Comparison of ENCODE assay signal across 19 mouse cellular contexts in genomic region chr17:47847985-47848384, GRCm38 (mm10). TPM values are rescaled to one million over a fixed set of nuclear protein-coding genes. Genes with fewer than 3 reads are reported as not detected.
DNase-seq lines count a peak whose midpoint lies in the region; ATAC-seq and TF ChIP-seq lines count a peak whose summit lies in the region.
"Had no signal": no experiment of that assay in that cellular context is flagged by ENCODE, and none has a peak within 500 bp of the region (broad histone marks: within the 10 kb centered on the region; RNA-seq: fewer than 3 reads in every experiment).

No protein-coding gene starts in this region.

- no peaks in the 10 kb centered on the region for H3K9me3 ChIP-seq in kidney, embryonic 15.5 days (replicated peaks)
- no peaks in the 10 kb centered on the region for H3K9me3 ChIP-seq in MEL (replicated peaks; ENCODE audit: insufficient read depth, low read length)
- no peaks in the 10 kb centered on the region for H3K9me3 ChIP-seq in forebrain, postnatal 0 days (ENCODE audit: low read length)
- H3K9me3 ChIP-seq: embryonic facial prominence, embryonic 13.5 days had no signal

- H3K4me3 ChIP-seq in kidney, adult 2 months (ENCODE audit: insufficient read depth, low read depth, low read length) = no peak overlapping the region
- no peak overlapping the region for H3K4me3 ChIP-seq in kidney, embryonic 15.5 days (replicated peaks)
- H3K4me3 ChIP-seq in lung, adult 2 months (replicated peaks; ENCODE audit: extremely low read depth, low read depth, low read length) = no peak overlapping the region
- no peak overlapping the region for H3K4me3 ChIP-seq in MEL (ENCODE audit: control insufficient read depth in 1 of 2, insufficient read depth in 1 of 2, low read depth in 2 of 2, low read length in 2 of 2)
- no peak overlapping the region for H3K4me3 ChIP-seq in small intestine, adult 2 months (ENCODE audit: low read depth, low read length)
- H3K4me3 ChIP-seq in forebrain, postnatal 0 days (ENCODE audit: low read depth, low read length) = no peak overlapping the region
- H3K4me3 ChIP-seq: embryonic facial prominence, embryonic 13.5 days; heart, embryonic 10.5 days had no signal

- no peaks in the 10 kb centered on the region for H3K79me2 ChIP-seq in MEL (ENCODE audit: control insufficient read depth, insufficient read depth, low read length, poor library complexity)

- peak; percentile 11 for TF ChIP-seq RAD21 in MEL (IDR thresholded peaks at IDR 0.05; ENCODE audit: low read depth, low read length)

- no peak for TF ChIP-seq EP300 in MEL (IDR thresholded peaks at IDR 0.05; ENCODE audit: low read depth in 1 of 2, low read length in 2 of 2)

- no peak overlapping the region for H3K27ac ChIP-seq in kidney, adult 2 months (ENCODE audit: insufficient read depth, low read depth, low read length)
- no peak overlapping the region for H3K27ac ChIP-seq in kidney, embryonic 15.5 days
- H3K27ac ChIP-seq in MEL (ENCODE audit: control insufficient read depth, low read depth, low read length) = no peak overlapping the region
- H3K27ac ChIP-seq in small intestine, adult 2 months (ENCODE audit: insufficient read depth, low read depth, low read length) = no peak overlapping the region
- H3K27ac ChIP-seq in forebrain, postnatal 0 days (ENCODE audit: low read depth, low read length) = no peak overlapping the region
- H3K27ac ChIP-seq: embryonic facial prominence, embryonic 13.5 days; heart, embryonic 10.5 days had no signal

- H3K27me3 ChIP-seq in kidney, adult 2 months (replicated peaks; ENCODE audit: control insufficient read depth, insufficient read depth, low read length) = no peaks in the 10 kb centered on the region
- peaks cover 5% of the 10 kb centered on the region; the same call in 1 of the 2 replicates for H3K27me3 ChIP-seq in kidney, embryonic 15.5 days
- H3K27me3 ChIP-seq in MEL (ENCODE audit: control insufficient read depth in 1 of 2, insufficient read depth in 2 of 2, low read length in 2 of 2) = no peaks in the 10 kb centered on the region
- H3K27me3 ChIP-seq in small intestine, adult 2 months (ENCODE audit: control insufficient read depth, insufficient read depth, low read length) = no peaks in the 10 kb centered on the region
- H3K27me3 ChIP-seq in forebrain, postnatal 0 days (ENCODE audit: insufficient read depth, low read length) = no peaks in the 10 kb centered on the region
- H3K27me3 ChIP-seq: embryonic facial prominence, embryonic 13.5 days had no signal

- ATAC-seq in kidney, embryonic 15.5 days (replicated peaks; ENCODE audit: low FRiP score) = no peak
- no peak for ATAC-seq in forebrain, postnatal 0 days
- ATAC-seq: forebrain, embryonic 14.5 days; midbrain, embryonic 16.5 days had no signal

- no peak for DNase-seq in kidney, adult 2 months
- no peak for DNase-seq in lung, adult 2 months
- no peak for DNase-seq in lung, adult 18-20 months
- peak; percentile 24 for DNase-seq in MEL (ENCODE audit: low read depth, low spot score)
- no peak for DNase-seq in forebrain, postnatal 0 days
- DNase-seq: adrenal gland, adult 8-10 months; cerebellum, adult 11 months; cerebellum, postnatal 14 days; kidney, adult 8-10 months; kidney, postnatal 4 days; lung, postnatal 14 days; retina, postnatal 1 day; thymus, postnatal 36 days had no signal

- TF ChIP-seq POLR2A in kidney, adult 2 months (IDR thresholded peaks at IDR 0.05; ENCODE audit: low read depth, low read length) = no peak
- TF ChIP-seq POLR2A in lung, adult 2 months (IDR thresholded peaks at IDR 0.05; ENCODE audit: borderline replicate concordance, extremely low read depth, low read depth, low read length) = no peak
- no peak for TF ChIP-seq POLR2A in MEL (IDR thresholded peaks at IDR 0.05; ENCODE audit: control insufficient read depth in 1 of 2, insufficient read depth in 1 of 2, low read depth in 1 of 2, low read length in 2 of 2, poor library complexity in 1 of 2)
- TF ChIP-seq POLR2A in small intestine, adult 2 months (IDR thresholded peaks at IDR 0.05; ENCODE audit: low read depth, low read length) = no peak

- H3K9ac ChIP-seq in kidney, embryonic 15.5 days = no peak overlapping the region
- no peak overlapping the region for H3K9ac ChIP-seq in MEL (ENCODE audit: control insufficient read depth, low read depth, low read length, poor library complexity, severe bottlenecking)
- no peak overlapping the region for H3K9ac ChIP-seq in forebrain, postnatal 0 days
- H3K9ac ChIP-seq: embryonic facial prominence, embryonic 13.5 days had no signal

- no peaks in the 10 kb centered on the region for H3K4me1 ChIP-seq in kidney, adult 2 months (ENCODE audit: control insufficient read depth, insufficient read depth, low read length)
- H3K4me1 ChIP-seq in kidney, embryonic 15.5 days = peaks cover 9% of the 10 kb centered on the region
- H3K4me1 ChIP-seq in lung, adult 2 months (ENCODE audit: control insufficient read depth, insufficient read depth, low read length) = no peaks in the 10 kb centered on the region
- no peaks in the 10 kb centered on the region for H3K4me1 ChIP-seq in MEL (ENCODE audit: control insufficient read depth in 1 of 2, insufficient read depth in 2 of 2, low read length in 2 of 2)
- H3K4me1 ChIP-seq in small intestine, adult 2 months (ENCODE audit: control insufficient read depth, insufficient read depth, insufficient read length, low read length) = no peaks in the 10 kb centered on the region
- H3K4me1 ChIP-seq in forebrain, postnatal 0 days (ENCODE audit: insufficient read depth) = no peaks in the 10 kb centered on the region

- no peaks in the 10 kb centered on the region for H3K36me3 ChIP-seq in kidney, adult 2 months (ENCODE audit: control insufficient read depth, insufficient read depth, low read length)
- no peaks in the 10 kb centered on the region for H3K36me3 ChIP-seq in kidney, embryonic 15.5 days
- no peaks in the 10 kb centered on the region for H3K36me3 ChIP-seq in MEL (ENCODE audit: control insufficient read depth in 1 of 2, insufficient read depth in 2 of 2, low read length in 2 of 2)
- no peaks in the 10 kb centered on the region for H3K36me3 ChIP-seq in small intestine, adult 2 months (ENCODE audit: control insufficient read depth, insufficient read depth, low read length)
- H3K36me3 ChIP-seq in forebrain, postnatal 0 days (ENCODE audit: insufficient read depth) = no peaks in the 10 kb centered on the region
- H3K36me3 ChIP-seq: embryonic facial prominence, embryonic 13.5 days; heart, embryonic 10.5 days had no signal

- WGBS in kidney, adult 2 months = 61% methylated on average over 6 of the region's 6 CpGs
- 61% methylated on average over 6 of the region's 6 CpGs for WGBS in kidney, embryonic 15.5 days
- WGBS in lung, adult 2 months = 83% methylated on average over 6 of the region's 6 CpGs
- 86% methylated on average over 6 of the region's 6 CpGs for WGBS in small intestine, adult 2 months
- WGBS in forebrain, postnatal 0 days = 73% methylated on average over 6 of the region's 6 CpGs

- no peak overlapping the region for H3K4me2 ChIP-seq in kidney, embryonic 15.5 days
- H3K4me2 ChIP-seq in forebrain, postnatal 0 days (ENCODE audit: low read depth) = no peak overlapping the region
- H3K4me2 ChIP-seq: embryonic facial prominence, embryonic 13.5 days had no signal

- TF ChIP-seq CTCF in kidney, adult 2 months (conservative IDR thresholded peaks at IDR 0.05; ENCODE audit: insufficient read depth, insufficient read length, low read depth, low read length) = 0 out of 2 replicates have a peak, but pooled peaks have one; percentile 17
- TF ChIP-seq CTCF in lung, adult 2 months (IDR thresholded peaks at IDR 0.05; ENCODE audit: insufficient read depth, low read length) = peak; percentile 24; the same call in 1 of the 2 replicates
- TF ChIP-seq CTCF in MEL (IDR thresholded peaks at IDR 0.05 in 2 of 3, conservative IDR thresholded peaks at IDR 0.05 in 1 of 3; ENCODE audit: control insufficient read depth in 1 of 3, insufficient read depth in 1 of 3, low read depth in 2 of 3, low read length in 3 of 3, poor library complexity in 1 of 3, severe bottlenecking in 1 of 3) = peak; percentile 36 to 48 (median 40)
- peak; percentile 20; the same call in 1 of the 2 replicates for TF ChIP-seq CTCF in small intestine, adult 2 months (IDR thresholded peaks at IDR 0.05; ENCODE audit: extremely low read depth, insufficient read length, insufficient replicate concordance, low read depth, low read length)
- TF ChIP-seq CTCF in forebrain, postnatal 0 days (IDR thresholded peaks at IDR 0.05; ENCODE audit: low read depth) = no peak

TF ChIP-seq in MEL, 35 proteins besides CTCF, POLR2A, EP300 and RAD21:
- TF ChIP-seq GABPA (IDR thresholded peaks at IDR 0.05; ENCODE audit: low read depth, low read length) (no peak), SMC3 (IDR thresholded peaks at IDR 0.05; ENCODE audit: low read depth, low read length) (peak; percentile 21; the same call in 1 of the 2 replicates), KAT2A (conservative IDR thresholded peaks at IDR 0.05; ENCODE audit: low read depth, low read length) (no peak), ZNF384 (IDR thresholded peaks at IDR 0.05; ENCODE audit: low read depth, low read length) (no peak)

RNA-seq across cellular contexts. Expression of gene Mdfi, which starts 13.5 kb away (rescaled TPM):
- polyA plus RNA-seq in kidney, adult 2 months (2012; rRNA removed) = 4.9 and 6.6 TPM in 2 replicates
- polyA plus RNA-seq in kidney, embryonic 15.5 days (2015; fragmentation: Nextera tagmentation; extraction: Ambion mirVana) = 7.7 and 12.6 TPM in 2 replicates
- polyA plus RNA-seq in lung, adult 2 months (2012; rRNA removed) = 38.8 and 51.1 TPM in 2 replicates
- not detected in 2 replicates for total RNA-seq in MEL (2012; rRNA removed)
- polyA plus RNA-seq in MEL (2012; ENCODE audit: insufficient read depth in 1 of 2, insufficient read length in 2 of 2, low read depth in 1 of 2, low replicate concordance in 2 of 2, missing spikeins in 1 of 2) = not detected
- 7.3 and 12.3 TPM in 2 replicates for polyA plus RNA-seq in small intestine, adult 2 months (2012; rRNA removed)
- 9.5 and 17.5 TPM in 2 replicates for total RNA-seq in forebrain, postnatal 0 days (2014; rRNA removed)
- 0.99 and 1.3 TPM in 2 replicates for polyA plus RNA-seq in forebrain, postnatal 0 days (2015; fragmentation: Nextera tagmentation; extraction: Ambion mirVana)
